14 mouse cellular contexts compared by ENCODE assay signal in genomic region chr2:20346873-20347272, GRCm38 (mm10).
"Had no signal": no experiment of that assay in that cellular context is flagged by ENCODE, and none has a peak within 500 bp of the region (broad histone marks: within the 10 kb centered on the region; RNA-seq: fewer than 3 reads in every experiment).

No protein-coding gene starts in this region.

- ATAC-seq: inflammation-experienced regulatory T-cells, adult 6 months; lung, postnatal 0 days; midbrain, embryonic 13.5 days had no signal

- H3K4me2 ChIP-seq: liver, embryonic 11.5 days; liver, embryonic 15.5 days; midbrain, embryonic 13.5 days; stomach, embryonic 15.5 days had no signal

- H3K9me3 ChIP-seq: limb, embryonic 10.5 days; liver, embryonic 15.5 days; midbrain, embryonic 13.5 days; stomach, embryonic 15.5 days had no signal

- H3K36me3 ChIP-seq: limb, embryonic 10.5 days; liver, embryonic 15.5 days; midbrain, embryonic 13.5 days; stomach, embryonic 15.5 days had no signal

- H3K27me3 ChIP-seq: liver, embryonic 15.5 days; midbrain, embryonic 13.5 days; stomach, embryonic 15.5 days had no signal

- H3K9ac ChIP-seq: liver, embryonic 15.5 days; midbrain, embryonic 13.5 days; stomach, embryonic 15.5 days had no signal

- H3K4me3 ChIP-seq: left cerebral cortex, adult 2 months; limb, embryonic 10.5 days; liver, embryonic 15.5 days; midbrain, embryonic 13.5 days; stomach, embryonic 15.5 days had no signal

- H3K4me1 ChIP-seq: liver, embryonic 15.5 days; midbrain, embryonic 13.5 days; stomach, embryonic 15.5 days had no signal

- DNase-seq: kidney, postnatal 10 days; lung, adult 2 months; lung, postnatal 36 days; right cerebral cortex, postnatal 14 days; thymus, adult 2 months; thymus, postnatal 25 days had no signal

- H3K27ac ChIP-seq: left cerebral cortex, adult 2 months; limb, embryonic 10.5 days; liver, embryonic 15.5 days; midbrain, embryonic 13.5 days; stomach, embryonic 15.5 days had no signal
